Mouse (Mus musculus) lung, embryonic 15.5 days (tissue): ENCODE results near the gene Fam71a. TPM values are rescaled to one million over a fixed set of nuclear protein-coding genes. Genes with fewer than 3 reads are reported as not detected.

Experiments
- ATAC-seq: fragments of 200-750 bp; cut with Nextera tagmentation; 2 replicates; pipeline ENCODE4 v1.8.0; 2017; ENCODE audit warnings: moderate number of reproducible peaks, borderline replicate concordance; ENCODE audit not compliant: low FRiP score, low TSS enrichment; ENCODE audit errors: extremely low read depth
- H3K27ac ChIP-seq: fragments of 300-500 bp; sonication (generic); 2 replicates; pipeline ENCODE4 v1.5.1; 2015; ENCODE audit warnings: moderate library complexity, mild to moderate bottlenecking, inconsistent platforms
- H3K27me3 ChIP-seq: fragments of 300-500 bp; sonication (generic); 2 replicates; pipeline ENCODE4 v1.6.1; 2015; ENCODE audit warnings: inconsistent platforms
- H3K36me3 ChIP-seq: fragments of 300-500 bp; sonication (generic); 2 replicates; pipeline ENCODE4 v1.6.1; 2015; ENCODE audit warnings: inconsistent platforms
- H3K4me1 ChIP-seq: fragments of 300-500 bp; sonication (generic); 2 replicates; pipeline ENCODE4 v1.6.1; 2015; ENCODE audit warnings: inconsistent platforms
- H3K4me2 ChIP-seq: fragments of 300-500 bp; sonication (generic); 2 replicates; pipeline ENCODE4 v1.6.1; 2015; ENCODE audit warnings: inconsistent platforms, mild to moderate bottlenecking, moderate library complexity
- H3K4me3 ChIP-seq: fragments of 300-500 bp; sonication (generic); 2 replicates; pipeline ENCODE4 v1.5.1; 2015; ENCODE audit warnings: mild to moderate bottlenecking, inconsistent platforms
- H3K9ac ChIP-seq: fragments of 300-500 bp; sonication (generic); 2 replicates; pipeline ENCODE4 v1.6.1; 2015; ENCODE audit warnings: inconsistent platforms
- H3K9me3 ChIP-seq: fragments of 300-500 bp; sonication (generic); 2 replicates; pipeline ENCODE4 v1.6.1; 2016; ENCODE audit warnings: inconsistent platforms
- WGBS: fragments of 180-500 bp; shearing (Covaris S2); methylation state at CpG from one replicate; pipeline ENCODE4 v1.1.7; 2015; 5-methylcytosine and 5-hydroxymethylcytosine counted together
- polyA plus RNA-seq: library from polyadenylated mRNA; unstranded; fragments of >200 nt; fragmentation: Nextera tagmentation; extraction: Ambion mirVana; gene quantifications from 2 replicates; pipeline ENCODE4 v1.2.1, GENCODE M21; 2015

Gene Fam71a
- not detected in 2 replicates for polyA plus RNA-seq

GRCm38 (mm10) chr1:191164717-191165116 is at the start of gene Fam71a:
Gene Fam71a, minus strand, starts transcription at chr1:191164817.
- Histone ChIP-seq H3K4me2 (no peak within 1 kb of the TSS), H3K4me1 (no peaks in the 10 kb centered on the region), H3K27ac (no peak within 1 kb of the TSS), H3K9ac (no peak within 1 kb of the TSS), H3K36me3 (no peaks in the 10 kb centered on the region), H3K4me3 (no peak within 1 kb of the TSS), H3K9me3 (no peaks in the 10 kb centered on the region), H3K27me3 (no peaks in the 10 kb centered on the region)
- ATAC-seq = no peak
- WGBS = 74% methylated on average over 3 of the region's 3 CpGs

- no peaks in the 10 kb centered on the region for H3K9me3 ChIP-seq
- H3K4me2 ChIP-seq = no peak overlapping the region
- H3K4me3 ChIP-seq = no peak overlapping the region
- no peaks in the 10 kb centered on the region for H3K4me1 ChIP-seq
- 27% methylated on average over 2 of the region's 2 CpGs for WGBS
- H3K36me3 ChIP-seq = no peaks in the 10 kb centered on the region
- H3K27me3 ChIP-seq = peaks cover 10% of the 10 kb centered on the region; the same call in 1 of the 2 replicates
- no peak for ATAC-seq
- no peak overlapping the region for H3K27ac ChIP-seq
- H3K9ac ChIP-seq = no peak overlapping the region
These were observed 46.5 kb upstream of the Fam71a start for GRCm38 (mm10) chr1:191211096-191211495.

GRCm38 (mm10) chr1:191205791-191206190 is 41.2 kb upstream of the Fam71a start:
- Histone ChIP-seq H3K27ac (no peak overlapping the region), H3K9ac (no peak overlapping the region), H3K27me3 (peaks cover 6% of the 10 kb centered on the region; the same call in 1 of the 2 replicates), H3K4me2 (no peak overlapping the region), H3K36me3 (no peaks in the 10 kb centered on the region), H3K9me3 (no peaks in the 10 kb centered on the region), H3K4me1 (no peaks in the 10 kb centered on the region), H3K4me3 (no peak overlapping the region)
- no peak for ATAC-seq
- 69% methylated on average over 5 of the region's 5 CpGs for WGBS

GRCm38 (mm10) chr1:191204876-191205275 is 40.3 kb upstream of the Fam71a start:
- H3K4me3 ChIP-seq = no peak overlapping the region
- WGBS = 43% methylated on average over 5 of the region's 5 CpGs

GRCm38 (mm10) chr1:191203496-191203895 is 38.9 kb upstream of the Fam71a start:
- Histone ChIP-seq H3K9ac (no peak overlapping the region), H3K4me1 (no peaks in the 10 kb centered on the region), H3K36me3 (no peaks in the 10 kb centered on the region), H3K4me2 (no peak overlapping the region), H3K9me3 (no peaks in the 10 kb centered on the region), H3K4me3 (no peak overlapping the region), H3K27me3 (peaks cover 3% of the 10 kb centered on the region; the same call in 1 of the 2 replicates), H3K27ac (no peak overlapping the region)
- no peak for ATAC-seq
- 76% methylated on average over 2 of the region's 2 CpGs for WGBS

More at GRCm38 (mm10) chr1:191204876-191205275, 40.3 kb upstream of the Fam71a start:
- Histone ChIP-seq H3K9me3 (no peaks in the 10 kb centered on the region), H3K36me3 (no peaks in the 10 kb centered on the region), H3K9ac (no peak overlapping the region), H3K27me3 (peaks cover 6% of the 10 kb centered on the region; the same call in 1 of the 2 replicates), H3K4me1 (no peaks in the 10 kb centered on the region), H3K4me2 (no peak overlapping the region), H3K27ac (no peak overlapping the region)
- ATAC-seq = no peak

- Histone ChIP-seq H3K4me3 (no peak overlapping the region), H3K9me3 (no peaks in the 10 kb centered on the region), H3K27ac (no peak overlapping the region), H3K27me3 (no peaks in the 10 kb centered on the region), H3K4me2 (no peak overlapping the region), H3K9ac (no peak overlapping the region), H3K4me1 (no peaks in the 10 kb centered on the region), H3K36me3 (no peaks in the 10 kb centered on the region)
- WGBS = 73% methylated on average over 11 of the region's 11 CpGs
- no peak for ATAC-seq
These were observed 37.8 kb upstream of the Fam71a start for GRCm38 (mm10) chr1:191202208-191202952.

- Histone ChIP-seq H3K27ac (no peak overlapping the region), H3K36me3 (no peaks in the 10 kb centered on the region), H3K27me3 (no peaks in the 10 kb centered on the region), H3K4me1 (no peaks in the 10 kb centered on the region), H3K4me2 (no peak overlapping the region), H3K4me3 (no peak overlapping the region), H3K9me3 (no peaks in the 10 kb centered on the region), H3K9ac (no peak overlapping the region)
- ATAC-seq = no peak
- 80% methylated on average over 9 of the region's 9 CpGs for WGBS
These were observed 36.4 kb upstream of the Fam71a start for GRCm38 (mm10) chr1:191200816-191201602.

- Histone ChIP-seq H3K4me1 (0 out of 2 replicates have a peak, but pooled peaks cover 3% of the 10 kb centered on the region), H3K36me3 (no peaks in the 10 kb centered on the region), H3K4me3 (no peak overlapping the region), H3K27me3 (no peaks in the 10 kb centered on the region), H3K4me2 (no peak overlapping the region), H3K9me3 (no peaks in the 10 kb centered on the region), H3K27ac (no peak overlapping the region), H3K9ac (no peak overlapping the region)
- ATAC-seq = no peak
- WGBS = 57% methylated on average over 7 of the region's 7 CpGs
These were observed 33.3 kb upstream of the Fam71a start for GRCm38 (mm10) chr1:191197916-191198315.

- Histone ChIP-seq H3K4me3 (no peak overlapping the region), H3K27ac (no peak overlapping the region), H3K9me3 (no peaks in the 10 kb centered on the region), H3K27me3 (peaks cover 9% of the 10 kb centered on the region; the same call in 1 of the 2 replicates), H3K36me3 (no peaks in the 10 kb centered on the region), H3K4me2 (no peak overlapping the region), H3K9ac (no peak overlapping the region), H3K4me1 (0 out of 2 replicates have a peak, but pooled peaks cover 3% of the 10 kb centered on the region)
- no peak for ATAC-seq
- 83% methylated on average over 6 of the region's 6 CpGs for WGBS
These were observed 31.4 kb upstream of the Fam71a start for GRCm38 (mm10) chr1:191196016-191196415.

- H3K27ac ChIP-seq = no peak overlapping the region
- 0 out of 2 replicates have a peak, but pooled peaks cover 3% of the 10 kb centered on the region for H3K4me1 ChIP-seq
- no peak overlapping the region for H3K9ac ChIP-seq
- ATAC-seq = no peak
- peaks cover 24% of the 10 kb centered on the region; the same call in 1 of the 2 replicates for H3K27me3 ChIP-seq
- H3K36me3 ChIP-seq = no peaks in the 10 kb centered on the region
- H3K4me2 ChIP-seq = 0 out of 2 replicates have a peak overlapping the region, but pooled peaks have one; percentile 6
- H3K9me3 ChIP-seq = no peaks in the 10 kb centered on the region
- no peak overlapping the region for H3K4me3 ChIP-seq
- 33% methylated on average over 14 of the region's 14 CpGs for WGBS
These were observed 29.2 kb upstream of the Fam71a start for GRCm38 (mm10) chr1:191193657-191194424.

- Histone ChIP-seq H3K27ac (no peak overlapping the region), H3K9ac (no peak overlapping the region), H3K36me3 (no peaks in the 10 kb centered on the region), H3K4me2 (no peak overlapping the region), H3K4me3 (no peak overlapping the region), H3K4me1 (0 out of 2 replicates have a peak, but pooled peaks cover 3% of the 10 kb centered on the region), H3K9me3 (no peaks in the 10 kb centered on the region), H3K27me3 (peaks cover 32% of the 10 kb centered on the region)
- 85% methylated on average over 6 of the region's 6 CpGs for WGBS
- no peak for ATAC-seq
These were observed 28.1 kb upstream of the Fam71a start for GRCm38 (mm10) chr1:191192751-191193150.
